Mouse (Mus musculus): ENCODE data around the gene Dyrk3. TPM values are rescaled to one million over a fixed set of nuclear protein-coding genes. Genes with fewer than 3 reads are reported as not detected.
"Not testable (repeated sequence)": the region's sequence is repeated elsewhere in the genome, so short reads cannot be mapped to it uniquely, and the experiment has no call there.

Dyrk3 gene
- polyA plus RNA-seq, 1 experiment from 2014 or later: 3.4 TPM

DNA sequence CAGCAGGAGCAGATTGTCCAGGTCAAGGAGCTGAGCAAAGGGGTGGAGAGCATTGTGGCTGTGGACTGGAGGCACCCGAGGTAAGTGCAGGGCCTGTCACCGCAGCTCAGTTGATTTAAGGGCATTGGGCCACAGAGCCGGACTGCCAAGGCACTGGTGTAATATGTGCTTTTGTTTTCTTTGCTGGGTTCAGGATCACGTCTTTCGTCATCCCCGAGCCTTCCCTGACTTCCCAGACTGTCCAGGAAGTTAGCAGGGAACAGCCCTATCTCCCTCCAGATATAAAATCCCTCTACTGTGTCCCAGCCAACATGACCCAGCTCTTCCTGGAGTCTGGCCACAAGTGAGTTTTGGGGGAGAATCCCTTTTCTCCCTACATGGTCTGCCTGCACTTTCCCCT lies 26.3 kb upstream of the Dyrk3 start:
- no peaks in the 10 kb centered on the region for H3K9me3 ChIP-seq (replicated peaks; ENCODE audit: control insufficient read depth, low read length)
- 88% methylated on average over 6 of the region's 6 CpGs for whole genome bisulfite sequencing
- no peak for ATAC-seq (ENCODE audit: insufficient read depth, low FRiP score)
- no peak overlapping the region for H3K27ac ChIP-seq (ENCODE audit: low read length)
- H3K27me3 ChIP-seq (ENCODE audit: control insufficient read depth, insufficient read depth, low read length): no peaks in the 10 kb centered on the region
- no peak overlapping the region for H3K4me3 ChIP-seq (replicated peaks; ENCODE audit: low read length)
- peaks cover 41% of the 10 kb centered on the region for H3K36me3 ChIP-seq (ENCODE audit: control insufficient read depth, insufficient read depth, low read length)
- H3K4me1 ChIP-seq (ENCODE audit: control insufficient read depth, insufficient read depth, low read length): no peaks in the 10 kb centered on the region
- no peak overlapping the region for H3K9ac ChIP-seq (ENCODE audit: low read length)
- no peak overlapping the region for H3K4me2 ChIP-seq (ENCODE audit: low read depth, low read length)

DNA sequence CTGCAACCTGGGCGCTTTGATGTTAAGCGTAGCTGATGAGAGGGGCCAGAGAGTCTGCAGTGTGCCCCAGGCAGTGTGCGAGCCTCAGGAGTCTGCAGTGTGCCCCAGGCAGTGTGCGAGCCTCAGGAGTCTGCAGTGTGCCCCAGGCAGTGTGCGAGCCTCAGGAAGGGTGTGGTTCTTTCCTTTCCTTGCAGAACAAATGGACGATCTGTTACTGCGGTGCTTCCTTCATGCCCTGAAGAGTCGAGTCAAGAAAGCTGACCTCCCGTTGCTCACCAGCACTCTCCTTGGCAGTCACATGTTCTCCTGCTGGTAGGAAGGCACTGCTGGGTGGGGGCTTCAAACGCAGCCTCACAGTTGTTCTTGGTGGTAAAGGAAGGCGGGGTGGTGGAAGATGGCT lies 23.0 kb upstream of the Dyrk3 start:
- H3K27ac ChIP-seq (ENCODE audit: low read length): no peak overlapping the region
- no peak overlapping the region for H3K4me3 ChIP-seq (replicated peaks; ENCODE audit: low read length)
- H3K36me3 ChIP-seq (ENCODE audit: control insufficient read depth, insufficient read depth, low read length): peaks cover 28% of the 10 kb centered on the region
- no peak overlapping the region for H3K9ac ChIP-seq (ENCODE audit: low read length)
- no peaks in the 10 kb centered on the region for H3K4me1 ChIP-seq (ENCODE audit: control insufficient read depth, insufficient read depth, low read length)
- no peak overlapping the region for H3K4me2 ChIP-seq (ENCODE audit: low read depth, low read length)
- 71% methylated on average over 11 of the region's 11 CpGs for WGBS
- no peak for ATAC-seq (ENCODE audit: insufficient read depth, low FRiP score)
- H3K27me3 ChIP-seq (ENCODE audit: control insufficient read depth, insufficient read depth, low read length): no peaks in the 10 kb centered on the region
- H3K9me3 ChIP-seq (replicated peaks; ENCODE audit: control insufficient read depth, low read length): no peaks in the 10 kb centered on the region

DNA sequence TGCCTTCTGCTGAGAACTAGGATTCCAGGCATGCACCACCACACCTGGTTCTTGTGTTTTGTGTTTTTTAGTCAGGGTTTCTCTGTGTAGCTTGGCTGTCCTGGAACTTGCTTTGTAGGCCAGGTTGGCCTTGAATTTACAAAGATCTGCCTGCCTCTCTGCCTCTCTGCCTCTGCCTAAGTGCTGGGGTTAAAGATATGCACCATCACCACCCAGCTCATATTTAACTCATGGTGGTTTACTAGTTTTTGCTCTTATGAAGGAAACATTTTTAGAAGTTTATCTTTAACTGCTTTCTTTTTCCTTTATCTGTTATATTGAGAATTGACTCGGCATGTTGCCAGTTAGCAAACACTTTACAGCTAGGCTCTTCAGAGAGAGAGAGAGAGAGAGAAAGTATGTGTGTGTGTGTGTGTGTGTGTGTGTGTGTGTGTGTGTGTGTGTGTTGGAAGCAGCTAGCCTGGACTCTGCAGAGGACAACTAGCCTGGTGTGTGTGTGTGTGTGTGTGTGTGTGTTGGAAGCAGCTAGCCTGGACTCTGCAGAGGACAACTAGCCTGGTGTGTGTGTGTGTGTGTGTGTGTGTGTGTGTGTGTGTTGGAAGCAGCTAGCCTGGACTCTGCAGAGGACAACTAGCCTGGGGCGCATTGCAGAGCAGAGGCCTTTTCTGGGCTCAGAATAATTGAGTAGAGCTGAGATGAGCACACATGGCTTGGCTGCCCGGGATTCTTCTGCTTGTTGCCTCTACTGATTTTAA lies 21.6 kb upstream of the Dyrk3 start:
- WGBS: 82% methylated on average over 3 of the region's 3 CpGs
- ATAC-seq (ENCODE audit: insufficient read depth, low FRiP score): peak; percentile 78
- not testable (repeated sequence) for H3K4me2 ChIP-seq (ENCODE audit: low read depth, low read length); H3K9me3 ChIP-seq (replicated peaks; ENCODE audit: control insufficient read depth, low read length); H3K27ac ChIP-seq (ENCODE audit: low read length); H3K9ac ChIP-seq (ENCODE audit: low read length); H3K4me3 ChIP-seq (replicated peaks; ENCODE audit: low read length); H3K27me3 ChIP-seq (ENCODE audit: control insufficient read depth, insufficient read depth, low read length); H3K4me1 ChIP-seq (ENCODE audit: control insufficient read depth, insufficient read depth, low read length)
- peaks cover 24% of the 10 kb centered on the region for H3K36me3 ChIP-seq (ENCODE audit: control insufficient read depth, insufficient read depth, low read length)

DNA sequence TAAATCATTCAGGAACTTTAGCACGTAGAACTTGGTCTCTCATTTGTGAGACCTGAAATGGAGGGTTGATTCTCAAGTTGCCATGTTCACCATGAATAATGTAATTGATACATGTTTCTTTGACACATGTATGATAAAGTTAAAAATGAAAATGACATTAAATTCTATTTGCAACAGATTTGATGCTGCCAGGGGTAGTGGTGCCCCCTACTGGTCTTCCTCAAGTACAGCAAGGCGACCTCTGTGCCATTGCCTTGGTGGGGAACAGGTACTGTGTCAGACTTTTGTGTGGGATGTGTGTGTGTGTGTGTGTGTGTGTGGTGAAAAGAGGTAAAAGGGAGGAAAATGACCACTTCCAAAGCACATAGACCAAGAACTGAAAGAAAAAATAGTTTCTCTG lies 17.3 kb upstream of the Dyrk3 start:
- Histone ChIP-seq H3K4me2 (ENCODE audit: low read depth, low read length) (no peak overlapping the region), H3K4me3 (replicated peaks; ENCODE audit: low read length) (no peak overlapping the region), H3K36me3 (ENCODE audit: control insufficient read depth, insufficient read depth, low read length) (0 out of 2 replicates have a peak, but pooled peaks cover 6% of the 10 kb centered on the region), H3K27ac (ENCODE audit: low read length) (no peak overlapping the region), H3K9ac (ENCODE audit: low read length) (no peak overlapping the region), H3K4me1 (ENCODE audit: control insufficient read depth, insufficient read depth, low read length) (peaks cover 9% of the 10 kb centered on the region), H3K27me3 (ENCODE audit: control insufficient read depth, insufficient read depth, low read length) (no peaks in the 10 kb centered on the region), H3K9me3 (replicated peaks; ENCODE audit: control insufficient read depth, low read length) (no peaks in the 10 kb centered on the region)
- WGBS: 58% methylated on average over 2 of the region's 2 CpGs
- no peak for ATAC-seq (ENCODE audit: insufficient read depth, low FRiP score)

DNA sequence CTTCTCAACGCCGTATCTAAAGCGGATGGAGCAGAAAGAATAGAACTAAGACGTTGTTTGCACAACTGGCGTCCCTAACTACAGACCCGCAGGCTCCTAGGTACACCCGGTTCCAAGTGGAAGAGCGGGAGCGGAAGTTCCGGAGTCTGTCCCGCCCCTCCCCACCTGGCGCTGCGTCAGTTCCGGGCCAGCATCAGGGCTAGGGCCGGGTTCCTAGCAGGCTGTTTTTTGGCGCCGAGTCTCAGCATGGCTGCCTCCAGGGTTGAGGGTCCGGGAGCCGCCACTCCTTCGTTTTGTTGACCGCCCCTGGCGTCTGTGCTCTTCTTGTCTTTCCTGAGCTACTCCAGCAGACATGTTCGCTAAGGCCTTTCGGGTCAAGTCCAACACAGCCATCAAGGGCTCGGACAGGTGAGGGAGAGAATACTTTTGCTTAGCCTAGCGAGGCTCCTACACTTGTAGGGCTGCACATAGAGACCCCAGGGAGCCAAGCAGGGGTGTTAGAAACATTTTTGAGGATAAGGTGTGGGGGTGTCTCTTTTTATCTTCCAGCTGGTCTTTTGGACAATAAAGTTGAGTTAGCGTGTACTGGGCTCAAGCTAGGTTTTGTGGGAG lies 15.0 kb upstream of the Dyrk3 start, which contains the start of gene Eif2d:
Eif2d (plus strand) TSS at position 164 of the 612 bp plus-strand sequence.
- H3K4me3 ChIP-seq (replicated peaks; ENCODE audit: low read length): peak within 1 kb of the TSS; percentile 57
- peak within 1 kb of the TSS; percentile 53; the same call in 1 of the 2 replicates for H3K27ac ChIP-seq (ENCODE audit: low read length)
- under 1% methylated on average over 27 of the region's 27 CpGs for WGBS
- H3K36me3 ChIP-seq (ENCODE audit: control insufficient read depth, insufficient read depth, low read length): 0 out of 2 replicates have a peak, but pooled peaks cover 2% of the 10 kb centered on the region
- peak; percentile 99 for ATAC-seq (ENCODE audit: insufficient read depth, low FRiP score)
- peaks cover 9% of the 10 kb centered on the region for H3K4me1 ChIP-seq (ENCODE audit: control insufficient read depth, insufficient read depth, low read length)
- H3K9me3 ChIP-seq (replicated peaks; ENCODE audit: control insufficient read depth, low read length): no peaks in the 10 kb centered on the region
- no peaks in the 10 kb centered on the region for H3K27me3 ChIP-seq (ENCODE audit: control insufficient read depth, insufficient read depth, low read length)
- H3K9ac ChIP-seq (ENCODE audit: low read length): peak within 1 kb of the TSS; percentile 77
- H3K4me2 ChIP-seq (ENCODE audit: low read depth, low read length): peak within 1 kb of the TSS; percentile 76

DNA sequence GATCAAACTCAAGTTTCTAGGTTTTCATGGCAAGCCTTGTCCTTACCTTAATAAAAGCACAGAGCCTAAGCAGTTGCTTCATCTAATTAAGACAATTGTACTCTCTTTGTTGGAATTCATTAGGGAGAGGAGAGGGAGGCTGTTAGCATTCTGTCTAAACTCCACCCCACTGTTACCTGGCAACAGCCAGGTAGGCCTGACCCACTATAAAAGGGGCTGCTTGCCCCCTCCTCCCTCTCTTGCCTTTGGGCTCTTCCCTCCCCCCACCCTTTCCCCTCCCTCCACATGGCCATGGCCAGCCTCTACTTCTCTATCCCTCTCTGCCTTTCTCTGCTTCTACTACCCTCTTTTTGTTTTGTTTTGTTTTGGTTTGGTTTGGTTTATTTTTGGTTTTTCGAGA lies 11.4 kb upstream of the Dyrk3 start:
- H3K4me2 ChIP-seq (ENCODE audit: low read depth, low read length): no peak overlapping the region
- WGBS: 74% methylated on average over 1 of the region's 1 CpGs
- no peak for ATAC-seq (ENCODE audit: insufficient read depth, low FRiP score)
- no peak overlapping the region for H3K9ac ChIP-seq (ENCODE audit: low read length)
- H3K36me3 ChIP-seq (ENCODE audit: control insufficient read depth, insufficient read depth, low read length): no peaks in the 10 kb centered on the region
- no peak overlapping the region for H3K27ac ChIP-seq (ENCODE audit: low read length)
- no peaks in the 10 kb centered on the region for H3K9me3 ChIP-seq (replicated peaks; ENCODE audit: control insufficient read depth, low read length)
- H3K27me3 ChIP-seq (ENCODE audit: control insufficient read depth, insufficient read depth, low read length): no peaks in the 10 kb centered on the region
- no peak overlapping the region for H3K4me3 ChIP-seq (replicated peaks; ENCODE audit: low read length)
- H3K4me1 ChIP-seq (ENCODE audit: control insufficient read depth, insufficient read depth, low read length): peaks cover 9% of the 10 kb centered on the region

DNA sequence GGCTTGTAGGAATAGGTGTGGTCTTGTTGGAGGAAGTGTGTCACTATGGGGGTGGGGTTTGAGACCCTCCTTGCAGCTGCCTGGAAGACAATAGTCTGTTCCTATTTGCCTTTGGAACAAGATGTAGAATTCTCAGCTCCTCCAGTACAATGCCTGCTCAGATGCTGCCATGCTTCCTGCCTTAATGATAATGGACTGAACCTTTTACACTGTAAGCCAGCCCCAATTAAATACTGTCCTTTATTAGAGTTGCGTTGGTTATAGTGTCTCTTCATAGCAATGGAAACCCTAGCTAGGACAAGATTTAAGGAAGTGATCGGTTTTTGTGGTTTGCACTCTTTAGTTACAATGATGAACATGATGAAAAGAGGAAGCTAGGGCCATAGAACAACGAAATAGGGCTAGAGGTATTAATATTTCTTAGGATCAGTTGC lies 8.1 kb upstream of the Dyrk3 start:
- Histone ChIP-seq H3K4me3 (replicated peaks; ENCODE audit: low read length) (no peak overlapping the region), H3K4me2 (ENCODE audit: low read depth, low read length) (no peak overlapping the region), H3K9ac (ENCODE audit: low read length) (no peak overlapping the region), H3K27me3 (ENCODE audit: control insufficient read depth, insufficient read depth, low read length) (no peaks in the 10 kb centered on the region), H3K27ac (ENCODE audit: low read length) (no peak overlapping the region), H3K4me1 (ENCODE audit: control insufficient read depth, insufficient read depth, low read length) (no peaks in the 10 kb centered on the region), H3K9me3 (replicated peaks; ENCODE audit: control insufficient read depth, low read length) (no peaks in the 10 kb centered on the region), H3K36me3 (ENCODE audit: control insufficient read depth, insufficient read depth, low read length) (no peaks in the 10 kb centered on the region)
- no peak for ATAC-seq (ENCODE audit: insufficient read depth, low FRiP score)
- WGBS: 77% methylated on average over 3 of the region's 3 CpGs

DNA sequence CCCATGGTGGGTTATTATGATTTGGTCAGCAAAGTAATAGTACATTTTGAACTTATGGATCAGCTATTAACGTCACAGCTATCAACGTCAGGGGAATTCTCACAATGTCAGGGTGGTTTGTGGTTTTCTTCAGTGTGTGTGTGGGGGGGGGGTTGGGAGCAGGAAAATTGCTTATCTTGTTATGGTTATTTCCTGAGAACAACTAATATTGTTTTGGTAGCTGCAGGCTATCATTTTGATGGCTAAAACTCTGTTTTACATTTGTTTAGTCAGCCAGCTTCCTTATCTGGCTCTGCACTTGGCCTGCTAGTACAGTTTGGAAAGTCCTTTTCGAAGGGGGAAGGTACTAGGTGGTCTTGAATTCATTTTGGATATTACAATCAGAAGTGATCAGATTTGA lies 7.1 kb upstream of the Dyrk3 start:
- H3K9me3 ChIP-seq (replicated peaks; ENCODE audit: control insufficient read depth, low read length); H3K4me3 ChIP-seq (replicated peaks; ENCODE audit: low read length); H3K9ac ChIP-seq (ENCODE audit: low read length); H3K4me2 ChIP-seq (ENCODE audit: low read depth, low read length); H3K4me1 ChIP-seq (ENCODE audit: control insufficient read depth, insufficient read depth, low read length); H3K27ac ChIP-seq (ENCODE audit: low read length); H3K36me3 ChIP-seq (ENCODE audit: control insufficient read depth, insufficient read depth, low read length); ATAC-seq (ENCODE audit: insufficient read depth, low FRiP score); H3K27me3 ChIP-seq (ENCODE audit: control insufficient read depth, insufficient read depth, low read length): not testable (repeated sequence)
- 76% methylated on average over 3 of the region's 3 CpGs for WGBS

DNA sequence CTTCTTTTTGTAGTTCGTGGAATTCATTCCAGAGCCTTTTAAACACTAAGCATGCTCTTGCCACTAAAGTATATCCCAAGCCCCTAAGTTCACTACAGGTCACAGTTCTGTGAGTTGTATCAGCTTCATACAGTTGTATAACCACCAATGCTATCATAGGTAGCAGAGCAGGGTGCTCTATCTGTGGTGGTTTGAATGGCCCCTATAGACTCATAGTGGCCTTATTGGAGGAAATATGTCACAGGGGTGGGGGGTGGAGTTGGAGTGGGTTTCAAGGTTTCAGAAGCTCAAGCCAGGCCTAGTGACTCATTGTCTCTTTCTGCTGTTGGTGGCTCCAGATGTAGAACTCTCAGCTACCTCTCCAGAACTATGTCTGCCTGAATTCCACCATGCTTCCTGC lies 4.3 kb upstream of the Dyrk3 start:
- no peak overlapping the region for H3K4me3 ChIP-seq (replicated peaks; ENCODE audit: low read length)
- H3K27me3 ChIP-seq (ENCODE audit: control insufficient read depth, insufficient read depth, low read length): no peaks in the 10 kb centered on the region
- no peak overlapping the region for H3K9ac ChIP-seq (ENCODE audit: low read length)
- H3K36me3 ChIP-seq (ENCODE audit: control insufficient read depth, insufficient read depth, low read length): no peaks in the 10 kb centered on the region
- no peak for ATAC-seq (ENCODE audit: insufficient read depth, low FRiP score)
- 0 out of 2 replicates have a peak, but pooled peaks cover 5% of the 10 kb centered on the region for H3K4me1 ChIP-seq (ENCODE audit: control insufficient read depth, insufficient read depth, low read length)
- no peak overlapping the region for H3K27ac ChIP-seq (ENCODE audit: low read length)
- no peaks in the 10 kb centered on the region for H3K9me3 ChIP-seq (replicated peaks; ENCODE audit: control insufficient read depth, low read length)
- 81% methylated on average over 1 of the region's 1 CpGs for WGBS
- no peak overlapping the region for H3K4me2 ChIP-seq (ENCODE audit: low read depth, low read length)

Measured in stomach, embryonic 16.5 days (tissue).